Mouse (Mus musculus) midbrain, embryonic 10.5 days (tissue): ENCODE measurements at regions not wholly inside any gene's neighbourhood (a gene's known extent, or its start where the extent isn't known, plus 50 kb on each side); places are given as distances from the start of the nearest gene placed in this dataset.

ENCODE experiments used
- DNase-seq: peaks from one replicate; pipeline ENCODE4 v3.0.0-alpha.2; 2017; ENCODE audit warnings: low spot score
- H3K27ac ChIP-seq: fragments of 300-500 bp; sonication (generic); replicated peaks from 2 replicates; pipeline ENCODE4 v1.5.1; 2016; ENCODE audit warnings: mild to moderate bottlenecking
- H3K27me3 ChIP-seq: fragments of 300-500 bp; sonication (generic); 2 replicates; pipeline ENCODE4 v1.6.1; 2016; ENCODE audit warnings: low read depth, mild to moderate bottlenecking; ENCODE audit not compliant: poor library complexity, severe bottlenecking
- H3K36me3 ChIP-seq: fragments of 300-500 bp; sonication (generic); 2 replicates; pipeline ENCODE4 v1.6.1; 2016; ENCODE audit warnings: mild to moderate bottlenecking, moderate library complexity
- H3K4me1 ChIP-seq: fragments of 300-500 bp; sonication (generic); 2 replicates; pipeline ENCODE4 v1.6.1; 2016
- H3K4me3 ChIP-seq: fragments of 300-500 bp; sonication (generic); 2 replicates; pipeline ENCODE4 v1.5.1; 2016; ENCODE audit warnings: mild to moderate bottlenecking, moderate library complexity
- H3K9me3 ChIP-seq: fragments of 300-500 bp; sonication (generic); replicated peaks from 2 replicates; pipeline ENCODE4 v1.6.1; 2016; ENCODE audit warnings: mild to moderate bottlenecking
- WGBS: fragments of 180-500 bp; shearing (Covaris S2); methylation state at CpG from one replicate; pipeline ENCODE4 v1.1.7; 2016; 5-methylcytosine and 5-hydroxymethylcytosine counted together

- WGBS, result 80% methylated on average over 6 of the region's 6 CpGs
- no peak overlapping the region for H3K4me3 ChIP-seq
- H3K36me3 ChIP-seq, result no peaks in the 10 kb centered on the region
- H3K27me3 ChIP-seq, result no peaks in the 10 kb centered on the region
- no peak for DNase-seq
- H3K27ac ChIP-seq, result no peak overlapping the region
- H3K9me3 ChIP-seq, result no peaks in the 10 kb centered on the region
- peaks cover 11% of the 10 kb centered on the region for H3K4me1 ChIP-seq
Measured at GRCm38 (mm10) chr8:49631286-49631685, 787.5 kb upstream of the Tenm3 start.

GRCm38 (mm10) chr8:49627966-49628495 is 784.3 kb upstream of the Tenm3 start:
- H3K27ac ChIP-seq, result 0 out of 2 replicates have a peak overlapping the region, but pooled peaks have one; percentile 17
- H3K9me3 ChIP-seq, result no peaks in the 10 kb centered on the region
- H3K4me1 ChIP-seq, result peaks cover 11% of the 10 kb centered on the region
- peak; percentile 28 for DNase-seq
- no peaks in the 10 kb centered on the region for H3K27me3 ChIP-seq
- no peak overlapping the region for H3K4me3 ChIP-seq
- WGBS, result 20% methylated on average over 10 of the region's 10 CpGs
- H3K36me3 ChIP-seq, result no peaks in the 10 kb centered on the region

- no peaks in the 10 kb centered on the region for H3K36me3 ChIP-seq
- DNase-seq, result no peak
- no peaks in the 10 kb centered on the region for H3K9me3 ChIP-seq
- no peak overlapping the region for H3K27ac ChIP-seq
- WGBS, result 73% methylated on average over 2 of the region's 2 CpGs
- H3K27me3 ChIP-seq, result no peaks in the 10 kb centered on the region
- no peak overlapping the region for H3K4me3 ChIP-seq
- no peaks in the 10 kb centered on the region for H3K4me1 ChIP-seq
Measured at GRCm38 (mm10) chr8:49595501-49595900, 751.8 kb upstream of the Tenm3 start.

- H3K36me3 ChIP-seq, result no peaks in the 10 kb centered on the region
- H3K27me3 ChIP-seq, result no peaks in the 10 kb centered on the region
- H3K4me3 ChIP-seq, result no peak overlapping the region
- 91% methylated on average over 3 of the region's 3 CpGs for WGBS
- H3K4me1 ChIP-seq, result no peaks in the 10 kb centered on the region
- H3K27ac ChIP-seq, result no peak overlapping the region
- H3K9me3 ChIP-seq, result no peaks in the 10 kb centered on the region
- no peak for DNase-seq
Measured at GRCm38 (mm10) chr8:49567423-49567822, 723.7 kb upstream of the Tenm3 start.

- Histone ChIP-seq H3K27me3 (no peaks in the 10 kb centered on the region), H3K27ac (no peak overlapping the region), H3K9me3 (no peaks in the 10 kb centered on the region), H3K4me1 (no peaks in the 10 kb centered on the region), H3K4me3 (no peak overlapping the region), H3K36me3 (no peaks in the 10 kb centered on the region)
- 93% methylated on average over 5 of the region's 5 CpGs for WGBS
- no peak for DNase-seq
Measured at GRCm38 (mm10) chr8:49563499-49564279, 719.9 kb upstream of the Tenm3 start.

GRCm38 (mm10) chr8:49562976-49563375 is 719.2 kb upstream of the Tenm3 start:
- no peaks in the 10 kb centered on the region for H3K9me3 ChIP-seq
- no peak overlapping the region for H3K27ac ChIP-seq
- DNase-seq, result no peak
- WGBS, result 86% methylated on average over 4 of the region's 4 CpGs
- no peaks in the 10 kb centered on the region for H3K4me1 ChIP-seq
- no peak overlapping the region for H3K4me3 ChIP-seq
- no peaks in the 10 kb centered on the region for H3K36me3 ChIP-seq
- H3K27me3 ChIP-seq, result no peaks in the 10 kb centered on the region

GRCm38 (mm10) chr8:49555724-49556457 is 712.1 kb upstream of the Tenm3 start:
- Histone ChIP-seq H3K36me3 (no peaks in the 10 kb centered on the region), H3K4me3 (no peak overlapping the region), H3K27me3 (no peaks in the 10 kb centered on the region), H3K9me3 (no peaks in the 10 kb centered on the region), H3K4me1 (no peaks in the 10 kb centered on the region), H3K27ac (no peak overlapping the region)
- no peak for DNase-seq
- WGBS, result 89% methylated on average over 7 of the region's 7 CpGs

- 89% methylated on average over 3 of the region's 3 CpGs for WGBS
Measured at GRCm38 (mm10) chr8:49553175-49553574, 709.4 kb upstream of the Tenm3 start.

GRCm38 (mm10) chr8:49543321-49543720 is 699.6 kb upstream of the Tenm3 start:
- Histone ChIP-seq H3K36me3 (no peaks in the 10 kb centered on the region), H3K4me1 (no peaks in the 10 kb centered on the region), H3K9me3 (no peaks in the 10 kb centered on the region), H3K27me3 (no peaks in the 10 kb centered on the region), H3K27ac (no peak overlapping the region), H3K4me3 (no peak overlapping the region)
- DNase-seq, result no peak
- WGBS, result 93% methylated on average over 4 of the region's 4 CpGs

More at GRCm38 (mm10) chr8:49553175-49553574, 709.4 kb upstream of the Tenm3 start:
- H3K36me3 ChIP-seq, result no peaks in the 10 kb centered on the region
- H3K27me3 ChIP-seq, result no peaks in the 10 kb centered on the region
- no peaks in the 10 kb centered on the region for H3K9me3 ChIP-seq
- no peak overlapping the region for H3K4me3 ChIP-seq
- no peaks in the 10 kb centered on the region for H3K4me1 ChIP-seq
- DNase-seq, result no peak
- H3K27ac ChIP-seq, result no peak overlapping the region

GRCm38 (mm10) chr8:49541337-49541736 is 697.6 kb upstream of the Tenm3 start:
- no peaks in the 10 kb centered on the region for H3K27me3 ChIP-seq
- 81% methylated on average over 5 of the region's 5 CpGs for WGBS
- no peak for DNase-seq
- H3K27ac ChIP-seq, result no peak overlapping the region
- H3K4me3 ChIP-seq, result no peak overlapping the region
- H3K36me3 ChIP-seq, result no peaks in the 10 kb centered on the region
- H3K9me3 ChIP-seq, result no peaks in the 10 kb centered on the region
- H3K4me1 ChIP-seq, result no peaks in the 10 kb centered on the region

- H3K9me3 ChIP-seq, result no peaks in the 10 kb centered on the region
- no peaks in the 10 kb centered on the region for H3K4me1 ChIP-seq
- H3K4me3 ChIP-seq, result no peak overlapping the region
- no peaks in the 10 kb centered on the region for H3K36me3 ChIP-seq
- H3K27ac ChIP-seq, result no peak overlapping the region
- no peaks in the 10 kb centered on the region for H3K27me3 ChIP-seq
- 70% methylated on average over 5 of the region's 5 CpGs for WGBS
- no peak for DNase-seq
Measured at GRCm38 (mm10) chr8:49533412-49534351, 689.9 kb upstream of the Tenm3 start.

GRCm38 (mm10) chr8:49529294-49529693 is 685.5 kb upstream of the Tenm3 start:
- DNase-seq, result peak; percentile 19
- H3K36me3 ChIP-seq, result no peaks in the 10 kb centered on the region
- no peaks in the 10 kb centered on the region for H3K4me1 ChIP-seq
- no peaks in the 10 kb centered on the region for H3K9me3 ChIP-seq
- WGBS, result 67% methylated on average over 4 of the region's 4 CpGs
- H3K27me3 ChIP-seq, result no peaks in the 10 kb centered on the region
- no peak overlapping the region for H3K4me3 ChIP-seq
- H3K27ac ChIP-seq, result no peak overlapping the region
